Mouse (Mus musculus): Measurements from ENCODE around the gene Cutc.

- TF ChIP-seq CTCF (IDR thresholded peaks at IDR 0.05; ENCODE audit: low read depth) (peak; percentile 75), EP300 (IDR thresholded peaks at IDR 0.05; ENCODE audit: low read depth) (no peak)
Observed at GRCm38 (mm10) chr19:43760504-43760903, 7.7 kb downstream of the Cutc start.
